In genomic region chr9:47367266-47367957, GRCm38 (mm10) we compare ENCODE assay signal across 9 mouse cellular contexts.
A peak's percentile ranks its signal among the peaks of the same experiment; 100 is the strongest.
DNase-seq lines count a peak whose midpoint lies in the region; ATAC-seq and TF ChIP-seq lines count a peak whose summit lies in the region.
"Had no signal": no experiment of that assay in that cellular context is flagged by ENCODE, and none has a peak within 500 bp of the region (broad histone marks: within the 10 kb centered on the region; RNA-seq: fewer than 3 reads in every experiment).

No protein-coding gene starts in this region.

- TF ChIP-seq POLR2A in lung, adult 2 months (IDR thresholded peaks at IDR 0.05; ENCODE audit: borderline replicate concordance, extremely low read depth, low read depth, low read length), result no peak

- H3K9me3 ChIP-seq in kidney, embryonic 15.5 days (replicated peaks), result no peaks in the 10 kb centered on the region
- H3K9me3 ChIP-seq in embryonic facial prominence, embryonic 15.5 days (replicated peaks), result no peaks in the 10 kb centered on the region
- no peaks in the 10 kb centered on the region for H3K9me3 ChIP-seq in intestine, embryonic 15.5 days
- no peaks in the 10 kb centered on the region for H3K9me3 ChIP-seq in neural tube, embryonic 13.5 days

- 0 out of 2 replicates have a peak overlapping the region, but pooled peaks have one; percentile 41 for H3K9ac ChIP-seq in kidney, embryonic 15.5 days
- no peak overlapping the region for H3K9ac ChIP-seq in embryonic facial prominence, embryonic 15.5 days
- H3K9ac ChIP-seq in intestine, embryonic 15.5 days, result no peak overlapping the region
- H3K9ac ChIP-seq in neural tube, embryonic 13.5 days, result peak overlapping the region; percentile 57; the same call in 1 of the 2 replicates

- no peak for TF ChIP-seq CTCF in lung, adult 2 months (IDR thresholded peaks at IDR 0.05; ENCODE audit: insufficient read depth, low read length)

- peaks cover 54% of the 10 kb centered on the region for H3K27me3 ChIP-seq in kidney, embryonic 15.5 days
- peaks cover 13% of the 10 kb centered on the region; the same call in 1 of the 2 replicates for H3K27me3 ChIP-seq in embryonic facial prominence, embryonic 15.5 days
- H3K27me3 ChIP-seq in intestine, embryonic 15.5 days (replicated peaks), result peaks cover 12% of the 10 kb centered on the region
- peaks cover 31% of the 10 kb centered on the region for H3K27me3 ChIP-seq in neural tube, embryonic 13.5 days

- H3K36me3 ChIP-seq in kidney, embryonic 15.5 days, result no peaks in the 10 kb centered on the region
- H3K36me3 ChIP-seq in embryonic facial prominence, embryonic 15.5 days, result no peaks in the 10 kb centered on the region
- H3K36me3 ChIP-seq in intestine, embryonic 15.5 days, result no peaks in the 10 kb centered on the region
- no peaks in the 10 kb centered on the region for H3K36me3 ChIP-seq in neural tube, embryonic 13.5 days

- ATAC-seq in kidney, embryonic 15.5 days (replicated peaks; ENCODE audit: low FRiP score), result no peak
- ATAC-seq in embryonic facial prominence, embryonic 15.5 days (ENCODE audit: insufficient number of reproducible peaks, low FRiP score, low TSS enrichment, low read depth), result peak; percentile 40; the same call in 1 of the 2 replicates
- no peak; the same call in 1 of the 2 replicates for ATAC-seq in intestine, embryonic 15.5 days
- peak; percentile 62 for ATAC-seq in neural tube, embryonic 13.5 days (ENCODE audit: low read depth)

- H3K4me3 ChIP-seq in kidney, embryonic 15.5 days (replicated peaks), result peak overlapping the region; percentile 36
- H3K4me3 ChIP-seq in embryonic facial prominence, embryonic 15.5 days (replicated peaks), result peak overlapping the region; percentile 30
- H3K4me3 ChIP-seq in intestine, embryonic 15.5 days (replicated peaks), result peak overlapping the region; percentile 22
- H3K4me3 ChIP-seq in neural tube, embryonic 13.5 days, result peak overlapping the region; percentile 31
- H3K4me3 ChIP-seq in lung, adult 2 months (replicated peaks; ENCODE audit: extremely low read depth, low read depth, low read length), result no peak overlapping the region

- no peak for DNase-seq in kidney, adult 11 months
- DNase-seq in adrenal gland, postnatal 25 days, result no peak
- no peak for DNase-seq in layer of hippocampus, adult 9-11 months
- no peak for DNase-seq in lung, adult 2 months
- DNase-seq: heart, postnatal 14 days had no signal

- WGBS in kidney, embryonic 15.5 days, result 15% methylated on average over 17 of the region's 17 CpGs
- 18% methylated on average over 17 of the region's 17 CpGs for WGBS in embryonic facial prominence, embryonic 15.5 days
- 30% methylated on average over 17 of the region's 17 CpGs for WGBS in intestine, embryonic 15.5 days
- 6% methylated on average over 17 of the region's 17 CpGs for WGBS in neural tube, embryonic 13.5 days
- WGBS in lung, adult 2 months, result 57% methylated on average over 17 of the region's 17 CpGs

- no peak overlapping the region for H3K27ac ChIP-seq in kidney, embryonic 15.5 days
- H3K27ac ChIP-seq in embryonic facial prominence, embryonic 15.5 days (replicated peaks), result no peak overlapping the region
- H3K27ac ChIP-seq in intestine, embryonic 15.5 days, result no peak overlapping the region
- peak overlapping the region; percentile 49; the same call in 1 of the 2 replicates for H3K27ac ChIP-seq in neural tube, embryonic 13.5 days (replicated peaks)

- H3K4me2 ChIP-seq in kidney, embryonic 15.5 days, result peak overlapping the region; percentile 73
- peak overlapping the region; percentile 56 for H3K4me2 ChIP-seq in embryonic facial prominence, embryonic 15.5 days (replicated peaks)
- peak overlapping the region; percentile 62 for H3K4me2 ChIP-seq in intestine, embryonic 15.5 days (replicated peaks)
- peak overlapping the region; percentile 65 for H3K4me2 ChIP-seq in neural tube, embryonic 13.5 days

- peaks cover 23% of the 10 kb centered on the region for H3K4me1 ChIP-seq in kidney, embryonic 15.5 days
- H3K4me1 ChIP-seq in embryonic facial prominence, embryonic 15.5 days, result peaks cover 41% of the 10 kb centered on the region
- H3K4me1 ChIP-seq in intestine, embryonic 15.5 days (replicated peaks), result no peaks in the 10 kb centered on the region
- peaks cover 35% of the 10 kb centered on the region for H3K4me1 ChIP-seq in neural tube, embryonic 13.5 days (replicated peaks)
- H3K4me1 ChIP-seq in lung, adult 2 months (ENCODE audit: control insufficient read depth, insufficient read depth, low read length), result no peaks in the 10 kb centered on the region

Comparison
In these comparisons a context has a peak if more than half of its experiments do, and no peak if none do; other contexts are left out.
1. ATAC-seq: peak in embryonic facial prominence, embryonic 15.5 days (single experiment) and neural tube, embryonic 13.5 days (single experiment); none in kidney, embryonic 15.5 days (single experiment) and intestine, embryonic 15.5 days (single experiment).
2. H3K9ac ChIP-seq: peak in kidney, embryonic 15.5 days (single experiment) and neural tube, embryonic 13.5 days (single experiment); none in embryonic facial prominence, embryonic 15.5 days (single experiment) and intestine, embryonic 15.5 days (single experiment).
3. Peak in every context shown above with its lines, with median percentiles within 50 percentile points of each other: H3K4me2 ChIP-seq.